Mouse (Mus musculus): ENCODE measurements around the gene Lrp2.

The Lrp2 gene

DNA sequence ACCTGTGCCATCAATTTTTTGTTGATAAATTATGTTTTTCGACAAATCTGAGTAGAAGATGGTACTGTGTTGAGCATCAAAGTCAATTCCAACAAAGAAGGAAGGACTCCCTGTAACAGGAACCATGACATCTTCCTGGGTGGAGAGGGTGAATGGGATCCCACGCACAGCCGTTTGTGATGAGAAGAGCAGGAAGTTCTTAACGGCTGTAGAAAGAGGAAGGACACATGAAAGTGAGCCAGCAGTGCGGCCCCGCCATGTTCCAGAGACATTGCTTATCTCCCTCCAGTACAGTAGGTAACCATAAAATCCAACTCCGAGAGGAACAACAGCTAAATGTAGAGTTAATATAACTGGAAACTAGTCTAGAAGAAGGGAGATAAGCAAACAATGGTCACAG lies 67.6 kb downstream of the Lrp2 start:
- DNase-seq (ENCODE audit: low spot score): no peak

DNA sequence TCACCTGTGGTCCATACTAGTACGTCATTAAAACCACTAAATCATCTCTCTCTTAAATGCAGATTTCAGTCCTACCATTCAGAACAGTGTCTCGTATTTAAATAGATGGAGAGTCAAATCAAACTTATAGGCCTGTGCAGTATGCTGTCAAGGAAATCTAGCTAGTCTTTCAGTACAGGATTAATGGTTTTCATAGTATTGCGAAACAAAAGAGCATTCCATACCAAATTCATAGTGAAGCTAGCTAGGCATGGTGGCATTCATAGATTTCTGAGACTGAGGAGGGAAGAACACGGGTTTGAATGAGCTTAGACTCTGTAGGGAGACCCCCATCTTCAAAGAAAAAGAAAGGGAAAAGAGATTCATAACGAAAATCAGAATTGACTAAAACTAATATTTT lies 74.1 kb downstream of the Lrp2 start:
- DNase-seq (ENCODE audit: low spot score): no peak

DNA sequence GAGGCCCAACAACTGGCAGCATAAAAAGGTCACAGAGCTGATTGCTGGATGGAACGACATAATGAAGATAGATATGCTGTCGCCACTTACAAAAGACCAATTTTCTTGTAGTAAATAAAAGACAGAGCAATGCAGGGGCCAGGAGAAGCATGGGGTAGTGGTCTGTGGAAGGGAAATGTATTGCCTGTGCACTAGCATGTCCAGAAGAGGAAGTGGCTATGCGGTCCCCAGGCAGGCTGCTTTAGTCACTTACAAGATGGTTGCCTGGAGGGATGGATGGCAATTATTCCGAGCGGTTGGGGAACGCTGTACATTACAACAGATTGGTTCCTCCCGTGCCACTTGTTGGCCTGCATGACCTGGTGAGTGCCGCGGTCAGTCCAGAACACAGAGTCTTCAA lies 85.5 kb downstream of the Lrp2 start:
- no peak for DNase-seq (ENCODE audit: low spot score)

DNA sequence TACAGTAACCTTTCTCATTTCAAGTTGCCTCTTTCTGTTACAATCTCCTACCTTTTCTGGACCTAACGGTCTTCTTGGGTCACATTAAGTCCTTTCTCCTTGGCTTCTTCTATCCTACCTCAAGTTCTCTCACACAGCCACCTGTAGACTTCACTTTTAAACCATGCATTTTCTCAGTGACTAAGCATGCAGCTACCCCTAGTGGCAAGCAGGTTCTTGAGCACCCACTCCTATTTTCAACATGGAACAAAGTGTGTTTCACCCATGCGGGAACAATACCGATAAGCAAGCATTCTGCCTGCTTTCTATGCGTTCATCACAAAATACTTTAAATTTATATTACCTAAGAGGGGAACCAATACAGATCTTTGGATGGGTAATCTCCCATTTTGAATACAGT lies 92.7 kb downstream of the Lrp2 start:
- peak; percentile 20 for DNase-seq (ENCODE audit: low spot score)

DNA sequence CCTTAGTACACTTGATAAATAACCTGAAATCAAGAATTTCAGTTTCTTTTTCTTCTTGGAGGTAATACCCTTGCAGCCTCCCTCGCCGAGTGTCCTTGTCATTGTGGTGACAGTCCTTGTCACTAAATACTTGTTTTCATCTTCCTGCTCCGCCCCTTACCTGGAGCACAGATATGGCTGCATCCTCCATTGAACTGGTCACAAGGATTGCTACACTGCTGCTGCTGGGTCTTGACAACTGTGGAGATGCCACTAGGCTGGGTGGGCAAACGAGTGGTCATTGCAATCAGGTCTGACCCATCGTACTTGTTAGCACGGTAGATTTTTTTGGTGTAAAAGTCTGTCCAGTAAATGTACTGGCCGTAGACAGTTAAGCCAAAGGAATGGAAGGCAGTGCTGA lies 104.9 kb downstream of the Lrp2 start:
- DNase-seq (ENCODE audit: low spot score): no peak

DNA sequence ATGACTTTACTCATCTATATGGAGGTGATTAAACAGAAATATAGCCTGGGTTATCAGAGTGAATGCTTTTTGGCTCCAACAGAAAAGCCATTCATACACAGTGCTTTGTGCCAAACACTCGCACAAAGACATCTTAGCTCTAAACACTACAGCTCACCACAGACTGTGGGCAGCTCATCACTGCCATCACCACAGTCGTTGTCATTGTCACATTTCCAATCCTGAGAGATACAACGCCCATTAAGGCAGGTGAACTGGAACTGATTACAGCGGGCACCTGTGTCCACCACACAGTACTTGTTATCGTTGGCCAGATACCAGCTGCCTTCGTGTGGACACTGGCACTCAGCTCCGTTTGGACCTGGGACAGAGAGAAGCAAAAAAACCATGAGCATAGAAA lies 106.0 kb downstream of the Lrp2 start:
- no peak for DNase-seq (ENCODE audit: low spot score)

DNA sequence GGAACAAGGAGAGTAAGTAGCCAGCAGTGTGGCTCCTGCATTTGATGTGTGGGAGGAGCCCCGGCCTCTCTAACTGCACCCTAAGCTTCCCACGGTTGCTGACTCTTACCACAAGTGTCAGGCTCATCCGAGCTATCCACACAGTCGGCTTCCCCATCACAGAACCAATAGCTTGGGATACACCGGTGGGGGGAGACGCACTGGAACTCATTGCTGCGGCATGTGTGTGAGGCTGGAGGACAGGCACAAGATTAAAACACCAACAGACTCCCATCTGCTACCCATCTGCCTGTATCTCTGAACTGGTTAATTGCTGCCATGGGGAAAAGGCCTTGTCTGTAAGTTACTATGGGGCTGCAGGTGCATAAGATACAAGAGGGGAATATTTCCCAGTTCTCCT lies 109.0 kb downstream of the Lrp2 start:
- peak; percentile 61 for DNase-seq (ENCODE audit: low spot score)

DNA sequence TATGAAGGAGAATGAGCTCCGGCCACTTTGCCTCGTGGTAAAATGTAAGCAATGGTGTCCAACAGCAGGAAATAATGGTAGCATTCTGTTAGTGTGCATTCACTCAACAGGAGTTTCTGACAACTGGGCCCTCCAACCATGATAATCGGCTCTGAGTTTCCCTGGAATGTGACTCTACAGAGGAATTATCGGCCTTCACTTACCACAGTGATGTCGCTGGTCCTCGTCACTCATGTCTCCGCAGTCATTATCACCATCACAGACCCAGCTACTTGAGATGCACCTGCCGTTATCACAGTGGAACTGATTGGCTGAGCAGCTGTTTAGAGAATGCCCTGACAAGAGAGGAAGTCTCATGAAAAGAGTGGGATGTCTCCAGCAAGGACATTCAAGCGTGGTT lies 110.7 kb downstream of the Lrp2 start:
- no peak for DNase-seq (ENCODE audit: low spot score)

DNA sequence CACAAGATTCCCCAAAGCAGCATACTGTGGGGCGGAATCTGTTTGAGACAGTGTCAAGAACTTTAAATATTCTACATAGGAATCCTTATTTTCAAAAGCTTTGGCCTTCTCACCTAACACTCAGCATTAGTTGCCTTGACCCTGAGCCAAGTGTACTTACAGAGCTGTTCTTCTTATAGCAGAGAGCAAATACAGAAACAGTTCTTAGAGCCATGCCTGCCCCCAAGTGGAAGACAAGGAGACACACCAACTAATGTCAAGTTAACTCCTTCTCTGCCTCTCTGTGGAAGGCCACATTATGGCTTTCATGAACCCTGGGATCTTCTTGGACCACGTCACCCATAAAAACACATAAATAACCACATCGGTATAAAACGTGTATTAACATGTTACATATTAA lies 114.0 kb downstream of the Lrp2 start:
- no peak for DNase-seq (ENCODE audit: low spot score)

DNA sequence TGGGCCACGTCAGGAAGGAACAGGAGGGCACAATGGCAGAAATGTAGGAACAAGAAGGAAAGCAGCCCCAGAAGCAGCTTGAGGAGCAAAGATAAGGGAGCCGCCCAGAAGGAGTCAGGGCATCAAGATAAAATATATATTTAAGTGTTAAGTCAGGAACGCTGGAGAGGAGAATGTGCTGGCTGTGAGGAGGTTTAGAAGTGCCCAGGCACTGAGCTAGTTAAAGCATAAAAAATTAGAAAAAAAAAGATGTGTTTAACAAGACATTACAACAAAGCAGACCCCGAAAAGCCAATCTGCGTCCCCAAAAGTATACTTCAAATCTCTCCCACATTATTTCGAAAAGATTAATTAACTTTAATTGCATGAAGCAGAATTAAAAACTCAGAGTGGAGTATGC lies 122.3 kb downstream of the Lrp2 start:
- DNase-seq (ENCODE audit: low spot score): no peak

DNA sequence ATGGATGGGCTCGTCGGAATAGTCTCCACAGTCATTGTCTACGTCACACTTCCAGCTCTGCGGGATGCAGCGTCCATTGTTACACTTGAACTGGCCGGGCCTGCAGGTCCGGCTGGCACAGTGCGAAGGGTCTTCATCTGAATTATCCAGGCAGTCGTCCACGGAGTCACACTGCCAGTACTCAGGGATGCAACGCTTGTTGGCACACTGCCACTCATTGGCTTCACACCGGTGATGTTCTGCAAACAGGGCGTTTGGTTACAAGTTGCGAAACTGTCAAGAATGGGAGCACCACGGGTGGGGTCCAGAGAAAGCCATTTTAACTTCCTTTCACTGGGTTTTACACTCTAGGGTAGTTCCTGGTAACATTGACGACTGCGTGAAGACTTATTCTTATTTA lies 126.4 kb downstream of the Lrp2 start:
- DNase-seq (ENCODE audit: low spot score): no peak

DNA sequence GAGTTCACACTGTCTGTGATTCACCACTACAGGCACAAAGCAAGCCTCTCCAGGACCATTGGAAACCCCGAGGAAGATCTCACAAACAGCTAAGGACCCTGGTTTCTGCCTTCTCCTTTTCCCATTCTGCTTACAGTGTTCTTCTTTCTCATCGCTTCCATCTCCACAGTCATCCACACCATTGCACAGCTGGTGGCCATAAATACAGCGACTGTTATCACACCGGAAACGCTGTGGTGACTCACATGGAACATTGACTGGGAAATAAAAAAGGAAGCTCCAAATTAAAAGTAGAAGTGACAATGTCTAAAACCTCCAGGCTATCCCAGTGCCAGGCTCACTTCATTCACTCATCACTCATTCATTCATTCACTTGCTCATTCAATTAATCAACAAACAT lies 134.7 kb downstream of the Lrp2 start:
- DNase-seq (ENCODE audit: low spot score): no peak

DNA sequence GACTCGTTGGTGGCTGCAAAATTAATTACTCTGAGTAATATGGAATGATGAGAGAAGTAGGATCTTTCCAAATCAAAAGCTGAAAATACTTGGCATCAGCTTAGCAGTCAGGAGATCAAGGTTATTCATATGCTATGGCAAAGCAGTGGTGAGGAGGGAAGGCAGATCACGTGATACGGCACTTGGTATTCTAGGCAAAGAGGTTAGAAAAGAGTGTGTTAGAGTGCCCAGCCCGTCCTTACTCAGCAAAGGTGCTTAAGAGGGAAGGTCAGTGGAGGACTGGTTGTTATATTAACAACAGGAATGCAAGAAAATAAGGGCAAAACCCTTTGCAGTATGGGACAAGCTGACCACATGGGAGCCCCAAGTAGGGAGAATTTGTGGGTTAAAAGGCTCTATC lies 137.3 kb downstream of the Lrp2 start:
- no peak for DNase-seq (ENCODE audit: low spot score)

DNA sequence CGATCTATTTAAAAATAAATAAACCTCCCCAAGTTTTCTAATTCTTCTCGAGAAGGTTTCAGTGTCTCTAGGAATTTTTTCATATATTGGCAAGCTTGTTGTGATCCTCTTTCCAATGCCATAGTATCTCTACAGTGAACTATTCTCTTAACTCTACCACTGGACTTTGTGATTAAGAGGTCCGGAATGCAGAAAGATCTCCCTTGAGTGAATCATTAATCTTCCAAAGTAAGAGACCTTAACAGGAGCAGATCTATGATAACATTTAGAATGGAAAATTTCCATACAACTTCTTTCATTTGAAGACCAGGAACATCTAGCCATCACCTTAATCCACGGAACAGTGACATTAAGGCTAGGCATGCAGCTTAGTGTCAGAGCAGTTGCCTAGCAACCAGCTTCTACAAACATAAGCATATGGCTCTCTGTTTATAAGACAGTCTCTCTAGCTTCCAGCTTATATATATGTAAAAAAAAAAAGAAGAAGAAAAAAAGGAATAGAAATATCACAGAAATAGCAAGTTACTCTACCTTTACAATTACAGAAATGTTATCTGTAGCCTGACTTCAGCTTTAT lies 139.9 kb downstream of the Lrp2 start:
- peak; percentile 12 for DNase-seq (ENCODE audit: low spot score)

DNA sequence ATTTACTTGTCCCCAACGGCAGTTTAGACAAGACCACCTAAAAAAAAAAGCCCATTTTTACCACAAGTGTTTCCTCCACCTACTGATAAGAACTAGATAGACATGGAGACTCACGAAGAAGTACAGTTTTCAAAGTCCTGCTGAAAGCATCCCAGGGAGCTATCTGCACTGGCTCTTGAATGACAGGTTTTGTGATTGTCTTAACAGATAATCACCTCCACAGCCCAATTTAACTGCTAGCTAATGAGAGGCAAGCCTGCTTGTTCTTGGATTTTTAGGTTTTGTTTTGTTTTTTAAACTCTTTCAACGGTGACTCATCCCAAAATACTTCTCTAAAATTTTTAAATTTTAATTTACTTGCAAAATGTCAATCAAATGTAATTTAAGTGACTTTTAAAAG lies 144.2 kb downstream of the Lrp2 start:
- DNase-seq (ENCODE audit: low spot score): no peak

DNA sequence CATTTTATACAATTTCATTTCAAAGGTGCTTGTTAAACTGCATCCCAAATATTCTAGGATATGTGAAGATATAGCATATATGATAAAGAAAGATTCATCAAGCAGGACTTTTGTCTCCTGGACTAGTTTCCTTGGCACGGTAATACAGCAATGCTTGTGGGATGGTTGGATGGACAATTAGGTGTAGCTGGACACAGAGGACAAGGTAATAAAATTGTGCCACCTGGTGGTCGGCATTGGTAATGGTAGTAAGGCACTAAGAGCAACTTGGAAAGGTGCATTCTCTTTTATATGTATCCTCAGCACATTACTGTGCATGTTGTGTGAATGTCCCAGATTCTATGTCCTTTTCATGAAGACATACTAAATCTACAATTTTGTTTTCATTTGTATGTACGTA lies 157.7 kb downstream of the Lrp2 start:
- DNase-seq (ENCODE audit: low spot score): peak; percentile 75

DNA sequence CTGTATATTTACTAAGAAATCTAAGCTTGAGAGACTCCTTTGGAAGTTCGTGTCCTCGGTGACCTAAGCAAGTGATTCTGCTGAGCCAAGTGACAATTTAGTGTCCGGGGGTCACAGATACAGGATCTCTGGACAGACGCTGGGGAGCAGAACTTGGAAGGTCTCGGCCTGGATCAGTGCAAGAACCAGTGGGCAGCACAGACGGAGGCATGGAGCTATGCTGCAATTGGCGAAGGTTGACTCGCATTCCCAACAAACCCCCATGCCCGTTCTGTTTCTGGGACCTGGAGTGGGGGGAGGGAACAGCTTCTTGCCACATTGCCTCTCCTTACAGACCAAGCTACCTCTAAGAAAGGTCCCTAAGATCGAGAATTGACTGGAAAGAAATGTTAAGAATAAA lies 158.7 kb downstream of the Lrp2 start:
- DNase-seq (ENCODE audit: low spot score): no peak

DNA sequence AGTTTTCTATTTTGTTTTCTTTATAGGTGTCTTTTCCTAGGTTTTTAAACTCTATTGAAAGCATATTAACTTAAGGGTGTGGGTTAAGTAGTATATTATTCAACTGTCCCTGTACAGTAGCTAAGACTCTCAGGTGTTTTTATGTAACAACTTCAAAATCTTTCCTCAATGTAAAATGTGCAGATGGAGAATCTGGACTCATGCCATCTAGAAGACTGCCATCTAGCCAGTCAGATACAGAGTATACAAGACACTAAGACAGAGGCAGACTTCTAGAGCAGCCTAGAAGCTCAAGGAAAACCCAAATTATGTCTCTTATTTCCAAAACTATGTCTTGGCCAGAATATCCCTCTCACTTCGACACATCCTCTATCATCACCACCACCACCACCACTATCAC lies 159.8 kb downstream of the Lrp2 start:
- no peak for DNase-seq (ENCODE audit: low spot score)

DNA sequence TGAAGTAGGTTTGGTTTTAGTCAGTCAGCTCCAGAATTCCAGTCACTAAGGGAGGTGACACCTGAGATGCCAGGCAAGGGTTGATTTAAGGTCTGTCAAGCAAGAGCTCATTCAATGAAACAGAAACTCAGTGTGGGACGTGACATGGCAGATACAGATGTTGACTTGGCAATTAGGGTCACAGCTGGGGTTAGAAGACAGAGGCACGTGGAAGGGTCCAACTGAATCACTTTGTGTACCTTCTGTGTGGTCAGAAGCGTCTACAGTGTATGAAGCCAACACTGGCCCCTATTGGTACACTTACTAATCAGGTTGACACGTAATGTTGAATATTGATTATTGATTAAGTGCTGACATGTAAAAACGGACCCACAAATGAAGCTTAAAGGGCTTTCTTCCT lies 161.0 kb downstream of the Lrp2 start:
- no peak for DNase-seq (ENCODE audit: low spot score)

DNA sequence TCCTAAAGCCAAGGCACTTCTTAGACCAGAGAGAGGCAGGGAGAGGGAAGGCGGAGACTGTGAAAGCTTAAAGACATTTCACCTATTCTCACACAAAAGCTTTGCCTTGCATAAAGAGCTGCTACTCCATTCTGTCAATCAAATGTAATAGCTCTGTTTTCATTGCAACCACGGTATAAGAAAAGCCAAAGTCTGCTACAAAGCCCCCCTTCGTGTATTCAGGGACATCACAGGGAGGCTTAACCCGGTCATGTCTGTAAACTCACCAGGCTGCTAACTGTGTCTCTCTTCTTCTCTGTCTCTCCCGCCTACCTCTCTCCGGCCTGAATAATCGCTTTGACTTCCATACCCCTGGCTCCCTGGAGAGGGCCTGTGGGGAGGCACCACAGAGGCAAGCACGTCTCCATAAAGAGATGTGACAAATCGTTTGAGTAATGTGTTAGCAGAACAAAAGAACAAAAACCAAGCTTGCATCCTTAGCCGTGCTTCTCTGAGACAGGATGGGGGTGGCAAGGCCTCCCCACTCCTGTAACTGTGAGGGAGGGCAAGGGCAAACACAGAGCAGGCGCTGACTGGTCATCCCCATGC lies 167.5 kb downstream of the Lrp2 start:
- DNase-seq (ENCODE audit: low spot score): no peak

DNA sequence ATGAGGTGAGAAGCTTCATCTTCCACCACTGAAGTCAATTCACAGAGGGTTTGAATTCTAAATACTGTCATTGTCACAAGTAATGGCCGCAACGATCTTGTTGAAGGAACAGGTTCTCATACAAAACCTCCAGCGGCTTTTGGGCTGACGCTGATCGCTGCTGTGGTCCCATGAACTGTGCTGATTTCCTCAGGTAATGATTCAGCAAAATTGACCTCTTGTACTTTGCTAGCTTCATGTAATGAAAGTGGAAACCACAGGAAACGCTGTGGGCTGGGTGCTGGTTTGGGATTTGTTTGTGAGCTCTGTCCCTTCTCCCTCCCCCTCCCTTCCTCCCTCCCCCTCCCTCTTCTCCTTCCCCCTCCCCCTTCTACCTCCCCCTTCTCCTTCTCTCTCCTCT lies 170.8 kb downstream of the Lrp2 start:
- no peak for DNase-seq (ENCODE audit: low spot score)

DNA sequence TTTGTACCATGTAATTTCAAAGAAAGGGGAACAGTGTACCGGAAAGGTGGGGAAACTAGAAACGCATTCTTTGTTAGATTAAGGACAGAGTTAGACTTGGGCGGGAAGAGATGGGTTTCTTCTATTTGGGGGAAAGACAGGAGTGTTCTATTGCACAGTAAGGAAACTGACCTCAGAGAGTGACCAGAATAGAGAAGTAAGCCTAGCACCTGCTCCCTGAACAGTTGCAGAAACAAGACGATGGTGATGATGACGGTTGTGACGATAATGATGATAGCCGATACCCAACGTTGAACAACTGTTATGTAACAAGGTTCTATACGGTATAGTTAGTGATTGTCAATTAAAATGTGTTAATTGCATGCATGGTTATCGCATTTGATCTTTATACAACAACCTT lies 171.3 kb downstream of the Lrp2 start:
- no peak for DNase-seq (ENCODE audit: low spot score)

DNA sequence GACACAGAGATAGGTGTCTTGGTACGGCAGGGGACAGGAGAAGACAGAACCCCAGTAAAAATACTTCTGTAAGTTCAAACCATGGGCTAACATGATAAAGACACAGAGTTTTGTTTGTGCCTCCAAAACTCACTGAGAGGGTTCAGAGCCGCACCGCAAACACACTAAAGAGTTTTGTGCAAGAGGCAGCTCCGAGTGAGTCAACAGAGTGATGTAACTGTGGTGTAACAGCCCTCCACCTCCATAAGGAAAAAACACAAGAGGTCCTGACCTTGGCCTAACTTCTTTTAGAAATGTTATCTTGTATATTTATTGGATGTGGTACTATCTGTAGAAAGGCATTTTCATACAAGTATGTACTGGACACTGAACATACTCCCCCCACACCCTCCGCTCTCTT lies 180.2 kb downstream of the Lrp2 start:
- DNase-seq (ENCODE audit: low spot score): no peak

DNA sequence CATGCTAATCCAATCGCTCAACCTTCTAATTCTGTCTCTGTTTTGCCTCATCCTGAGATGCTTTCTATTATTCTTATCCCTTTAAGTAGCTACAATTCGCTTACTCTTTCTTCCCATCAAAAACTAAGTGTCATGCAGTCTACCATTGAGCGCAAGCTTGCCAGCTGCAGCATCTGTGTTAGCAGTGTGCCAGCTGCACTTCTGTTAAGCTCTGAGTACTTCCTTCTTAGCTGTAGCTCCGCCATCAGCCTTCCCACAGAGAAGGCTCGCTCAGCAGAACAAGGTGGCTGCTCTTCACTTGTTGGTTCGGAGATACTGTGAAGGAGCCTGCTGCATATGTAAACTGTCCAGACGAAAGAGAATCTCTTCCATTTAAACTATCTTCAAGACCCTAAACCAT lies 183.6 kb downstream of the Lrp2 start:
- DNase-seq (ENCODE audit: low spot score): no peak

DNA sequence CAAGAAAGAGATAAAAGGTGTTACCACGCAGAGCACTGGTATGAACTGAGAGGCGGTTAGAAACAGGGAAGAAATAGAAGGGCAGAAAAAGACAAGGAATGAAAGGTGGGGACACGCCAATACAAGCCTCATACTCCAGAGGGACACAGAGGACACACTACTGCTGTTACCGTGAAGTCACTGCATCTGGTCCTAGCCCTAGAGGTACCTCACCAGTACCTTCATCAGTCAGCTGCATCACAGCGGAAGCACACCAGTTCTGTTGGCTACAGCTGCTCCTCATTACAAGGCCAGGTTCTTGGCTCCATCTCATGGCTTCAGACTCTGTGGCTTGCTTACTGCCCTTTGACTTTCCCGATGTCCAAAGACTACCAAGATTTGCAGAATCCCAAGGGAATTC lies 184.0 kb downstream of the Lrp2 start:
- DNase-seq (ENCODE audit: low spot score): no peak
